Mouse (Mus musculus) embryonic facial prominence, embryonic 14.5 days (tissue): ENCODE data around the gene Xrcc3. TPM values are rescaled to one million over a fixed set of nuclear protein-coding genes. Genes with fewer than 3 reads are reported as not detected.

Source experiments
- ATAC-seq: fragments of 200-750 bp; cut with Nextera tagmentation; 2 replicates; pipeline ENCODE4 v1.8.0; 2017; ENCODE audit warnings: low read depth, moderate number of reproducible peaks, moderate TSS enrichment
- DNase-seq: peaks from one replicate; pipeline ENCODE4 v3.0.0-alpha.2; 2015; ENCODE audit warnings: low spot score
- H3K27ac ChIP-seq: fragments of 300-500 bp; sonication (generic); replicated peaks from 2 replicates; pipeline ENCODE4 v1.5.1; 2014; ENCODE audit warnings: low read depth, mild to moderate bottlenecking, low read length, moderate library complexity
- H3K27me3 ChIP-seq: fragments of 300-500 bp; sonication (generic); replicated peaks from 2 replicates; pipeline ENCODE4 v1.6.1; 2014; ENCODE audit warnings: low read length; ENCODE audit not compliant: control insufficient read depth, insufficient read depth
- H3K36me3 ChIP-seq: fragments of 300-500 bp; sonication (generic); 2 replicates; pipeline ENCODE4 v1.6.1; 2014; ENCODE audit warnings: low read length, mixed read lengths; ENCODE audit not compliant: control insufficient read depth, insufficient read depth
- H3K4me1 ChIP-seq: fragments of 300-500 bp; sonication (generic); 2 replicates; pipeline ENCODE4 v1.6.1; 2014; ENCODE audit warnings: antibody characterized with exemption, low read length; ENCODE audit not compliant: control insufficient read depth, insufficient read depth
- H3K4me2 ChIP-seq: fragments of 300-500 bp; sonication (generic); 2 replicates; pipeline ENCODE4 v1.6.1; 2014; ENCODE audit warnings: low read depth, mild to moderate bottlenecking, low read length, moderate library complexity, mixed read lengths
- H3K4me3 ChIP-seq: fragments of 300-500 bp; sonication (generic); 2 replicates; pipeline ENCODE4 v1.5.1; 2014; ENCODE audit warnings: low read depth, mild to moderate bottlenecking, low read length
- H3K9ac ChIP-seq: fragments of 300-500 bp; sonication (generic); 2 replicates; pipeline ENCODE4 v1.6.1; 2014; ENCODE audit warnings: low read depth, mild to moderate bottlenecking, low read length, moderate library complexity, mixed read lengths
- H3K9me3 ChIP-seq: fragments of 300-500 bp; sonication (generic); 2 replicates; pipeline ENCODE4 v1.6.1; 2016; ENCODE audit warnings: low read length; ENCODE audit not compliant: control insufficient read depth
- WGBS: fragments of 180-500 bp; shearing (Covaris S2); extraction: QIAGEN DNeasy Blood & Tissue Kit; methylation state at CpG from one replicate; pipeline ENCODE4 v1.1.7; 2014; 5-methylcytosine and 5-hydroxymethylcytosine counted together
- polyA plus RNA-seq: library from polyadenylated mRNA; unstranded; fragments of >200 nt; fragmentation: Nextera tagmentation; extraction: Ambion mirVana; gene quantifications from 2 replicates; pipeline ENCODE4 v1.2.1, GENCODE M21; 2014

Gene Xrcc3
- polyA plus RNA-seq, 1 experiment from 2014 or later = 8.5 TPM

DNA sequence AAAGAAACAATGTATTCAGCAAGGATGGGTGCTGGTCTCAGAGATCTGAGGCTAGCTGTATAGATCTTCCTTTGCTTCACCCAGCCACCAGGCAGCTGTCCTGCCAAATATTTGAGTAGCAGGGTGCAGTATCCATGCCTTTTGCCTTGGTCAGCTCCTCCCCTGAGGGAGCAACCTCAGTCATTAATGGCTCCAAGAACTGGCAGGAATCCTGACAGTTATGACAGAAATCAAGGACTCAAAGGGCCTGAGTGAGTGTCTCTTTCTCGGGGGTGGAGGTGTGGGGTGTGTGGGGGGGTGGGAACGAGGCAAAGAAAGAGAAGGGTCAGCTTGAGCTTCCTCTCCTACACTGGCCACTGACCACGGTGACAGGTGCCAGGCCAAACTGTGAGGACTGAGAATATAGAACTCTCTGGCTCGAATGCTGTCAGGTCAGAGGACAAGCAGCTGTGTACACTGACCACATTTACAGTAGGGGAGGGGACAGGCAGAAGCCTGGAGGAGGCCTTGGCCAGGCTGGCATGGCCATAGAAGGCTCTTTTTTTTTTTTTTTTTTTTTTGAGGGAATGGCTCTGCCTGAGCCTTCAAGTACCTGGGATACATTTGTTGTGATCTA lies 57.5 kb downstream of the Xrcc3 start:
- H3K36me3 ChIP-seq = no peaks in the 10 kb centered on the region
- no peak overlapping the region for H3K27ac ChIP-seq
- peaks cover 21% of the 10 kb centered on the region for H3K4me1 ChIP-seq
- ATAC-seq (no peak), DNase-seq (no peak)
- H3K4me2 ChIP-seq = no peak overlapping the region
- H3K9me3 ChIP-seq = no peaks in the 10 kb centered on the region
- 56% methylated on average over 4 of the region's 4 CpGs for WGBS
- no peak overlapping the region for H3K9ac ChIP-seq
- no peak overlapping the region for H3K4me3 ChIP-seq
- H3K27me3 ChIP-seq = no peaks in the 10 kb centered on the region

DNA sequence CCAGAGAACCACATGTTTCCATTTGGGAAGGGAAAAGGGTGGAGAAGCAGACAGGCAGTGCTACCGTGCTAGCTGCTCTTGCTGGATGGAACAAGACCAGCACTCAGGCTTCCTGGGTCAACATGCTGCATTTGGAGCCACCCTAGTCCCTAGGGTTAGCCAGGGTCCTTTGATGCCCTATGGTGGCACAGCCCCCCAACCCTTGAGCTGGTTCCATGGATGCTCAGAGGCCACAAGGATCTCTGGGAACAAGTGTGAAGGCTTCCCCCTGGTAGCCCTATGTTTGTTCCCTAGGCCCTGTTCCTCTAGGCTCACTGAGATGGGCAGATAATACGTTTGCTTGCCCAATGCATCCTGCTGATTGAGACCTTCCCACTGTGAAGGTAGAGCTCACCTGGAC lies 58.4 kb downstream of the Xrcc3 start:
- ATAC-seq = no peak

DNA sequence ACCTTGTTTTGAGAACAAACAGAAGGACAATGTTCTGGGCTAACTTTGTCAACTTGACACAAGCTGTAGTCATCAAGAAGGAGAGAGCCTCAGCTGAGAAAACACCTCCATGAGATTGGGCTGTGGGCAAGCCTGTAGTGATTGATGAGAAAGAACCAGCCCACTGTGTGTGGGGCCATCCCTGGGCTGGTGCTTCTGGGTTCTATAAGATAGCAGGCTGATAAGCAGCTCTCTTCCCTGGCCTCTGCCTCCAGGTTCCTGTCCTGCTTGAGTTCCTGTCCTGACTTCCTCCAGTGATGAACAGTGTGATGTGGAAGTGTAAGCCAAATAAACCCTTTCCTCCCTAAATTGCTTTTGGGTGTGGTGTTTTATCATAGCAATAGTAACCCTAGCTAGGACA lies 59.0 kb downstream of the Xrcc3 start:
- no peak for DNase-seq
- ATAC-seq = no peak
- Histone ChIP-seq H3K9me3 (no peaks in the 10 kb centered on the region), H3K9ac (no peak overlapping the region), H3K27me3 (no peaks in the 10 kb centered on the region), H3K4me3 (no peak overlapping the region), H3K36me3 (no peaks in the 10 kb centered on the region), H3K4me2 (no peak overlapping the region), H3K27ac (no peak overlapping the region), H3K4me1 (peaks cover 10% of the 10 kb centered on the region)

More for the DNA sequence above, 58.4 kb downstream of the Xrcc3 start:
- H3K36me3 ChIP-seq = no peaks in the 10 kb centered on the region
- H3K4me2 ChIP-seq = no peak overlapping the region
- H3K4me1 ChIP-seq = peaks cover 15% of the 10 kb centered on the region
- H3K9ac ChIP-seq = no peak overlapping the region
- no peaks in the 10 kb centered on the region for H3K27me3 ChIP-seq
- no peak overlapping the region for H3K27ac ChIP-seq
- H3K9me3 ChIP-seq = no peaks in the 10 kb centered on the region
- WGBS = 63% methylated on average over 2 of the region's 2 CpGs
- DNase-seq = no peak
- no peak overlapping the region for H3K4me3 ChIP-seq

DNA sequence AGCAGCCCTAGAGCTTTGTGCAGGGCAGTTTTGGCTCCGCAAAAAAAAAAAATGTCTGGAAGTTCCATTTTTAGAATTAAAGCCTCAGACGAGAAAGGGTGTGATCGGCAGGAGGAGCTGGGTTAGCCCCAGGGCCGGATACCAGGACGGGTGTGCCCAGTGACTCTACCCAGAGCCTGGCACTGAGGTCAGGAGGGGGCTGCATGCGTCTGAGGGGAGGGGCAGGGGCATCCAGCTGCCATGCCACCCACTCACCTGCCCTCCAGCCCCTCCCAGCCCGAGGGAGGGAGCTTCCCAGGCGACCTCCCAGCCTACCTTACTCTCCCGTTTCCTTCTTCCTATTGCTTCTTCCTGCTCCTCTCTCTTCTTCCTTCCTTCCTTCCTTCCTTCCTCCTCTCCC lies 60.3 kb downstream of the Xrcc3 start:
- no peak for ATAC-seq
- Histone ChIP-seq H3K4me3 (no peak overlapping the region), H3K9ac (no peak overlapping the region), H3K27me3 (no peaks in the 10 kb centered on the region), H3K4me1 (peaks cover 8% of the 10 kb centered on the region; the same call in 1 of the 2 replicates), H3K4me2 (no peak overlapping the region), H3K9me3 (no peaks in the 10 kb centered on the region), H3K36me3 (no peaks in the 10 kb centered on the region), H3K27ac (peak overlapping the region; percentile 48; the same call in 1 of the 2 replicates)
- no peak for DNase-seq
- 46% methylated on average over 6 of the region's 9 CpGs for WGBS

Other genes with a start within 250 kb of the Xrcc3 start
- gene Mark3, start 239.3 kb downstream of the Xrcc3 start, polyA plus RNA-seq = 47.0 and 47.2 TPM in 2 replicates
- gene Ckb, start 141.5 kb downstream of the Xrcc3 start, polyA plus RNA-seq = 206 and 208 TPM in 2 replicates
- 5.8 and 7.9 TPM in 2 replicates for gene Trmt61a, start 135.8 kb downstream of the Xrcc3 start, polyA plus RNA-seq
- gene Bag5, start 100.6 kb downstream of the Xrcc3 start, polyA plus RNA-seq = 59.0 and 61.5 TPM in 2 replicates
- 46.6 and 48.0 TPM in 2 replicates for gene Apopt1, start 100.6 kb downstream of the Xrcc3 start, polyA plus RNA-seq
- gene Klc1, start 55.0 kb downstream of the Xrcc3 start, polyA plus RNA-seq = 128 and 137 TPM in 2 replicates
- 119 and 122 TPM in 2 replicates for gene Zfyve21, start 297 bp upstream of the Xrcc3 start, polyA plus RNA-seq
- gene Ppp1r13b, start 94.2 kb upstream of the Xrcc3 start, polyA plus RNA-seq = 15.3 and 17.2 TPM in 2 replicates
- gene Atp5mpl, start 153.1 kb upstream of the Xrcc3 start, polyA plus RNA-seq = 670 and 799 TPM in 2 replicates
- gene Tdrd9, start 157.7 kb upstream of the Xrcc3 start, polyA plus RNA-seq = 0.21 and 0.34 TPM in 2 replicates
- gene Rd3l, start 167.4 kb upstream of the Xrcc3 start, polyA plus RNA-seq = not detected in 2 replicates